Mouse (Mus musculus): Measurements from ENCODE around the gene Adarb2.

DNA sequence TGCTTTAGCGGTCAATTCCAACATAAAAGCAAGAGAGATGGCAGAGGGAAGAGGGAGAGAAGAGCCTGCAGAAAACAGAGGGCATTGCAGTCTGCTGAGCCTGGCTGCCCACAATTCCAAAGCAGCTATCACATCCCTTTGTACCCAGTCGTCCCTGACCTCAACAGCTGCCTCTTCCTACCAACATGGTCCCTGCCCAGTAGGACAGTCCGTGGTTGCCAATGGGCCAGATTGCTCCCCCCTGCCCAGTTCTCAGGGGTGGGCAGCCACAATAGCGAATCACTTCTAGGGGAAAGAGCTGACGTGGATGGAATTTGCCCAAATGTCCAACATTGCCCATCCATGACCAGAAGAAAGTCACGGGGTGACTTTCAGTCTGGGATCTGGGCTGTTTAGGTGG lies 546.8 kb downstream of the Adarb2 start:
- TF ChIP-seq POLR2A (IDR thresholded peaks at IDR 0.05; ENCODE audit: extremely low read depth, insufficient read depth, low read length): no peak
- TF ChIP-seq CTCF (IDR thresholded peaks at IDR 0.05; ENCODE audit: extremely low read depth, insufficient read depth, low read length): no peak
